Mouse (Mus musculus): ENCODE measurements around the gene 4930558K02Rik.

The 4930558K02Rik gene

DNA sequence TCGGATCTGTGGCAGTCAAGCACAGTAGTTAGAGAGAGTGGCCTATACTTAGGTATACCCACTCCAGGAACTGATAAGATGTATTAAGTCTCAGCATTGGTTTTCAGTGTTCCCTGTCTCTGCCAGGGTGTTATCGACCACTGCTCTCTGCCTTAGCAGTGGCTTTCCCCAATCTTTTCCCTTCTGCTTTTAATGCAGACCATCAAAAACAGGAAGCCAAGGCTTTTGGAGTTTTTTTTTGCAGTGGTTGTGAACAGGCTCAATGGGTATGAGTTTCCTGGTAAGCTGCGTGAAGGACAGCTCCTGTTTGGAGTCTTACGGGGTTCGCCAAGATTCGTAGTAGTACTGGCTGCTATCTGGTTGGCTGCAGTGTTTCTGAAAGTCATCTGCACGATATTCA lies 13.0 kb upstream of the 4930558K02Rik start:
- no peak for DNase-seq

DNA sequence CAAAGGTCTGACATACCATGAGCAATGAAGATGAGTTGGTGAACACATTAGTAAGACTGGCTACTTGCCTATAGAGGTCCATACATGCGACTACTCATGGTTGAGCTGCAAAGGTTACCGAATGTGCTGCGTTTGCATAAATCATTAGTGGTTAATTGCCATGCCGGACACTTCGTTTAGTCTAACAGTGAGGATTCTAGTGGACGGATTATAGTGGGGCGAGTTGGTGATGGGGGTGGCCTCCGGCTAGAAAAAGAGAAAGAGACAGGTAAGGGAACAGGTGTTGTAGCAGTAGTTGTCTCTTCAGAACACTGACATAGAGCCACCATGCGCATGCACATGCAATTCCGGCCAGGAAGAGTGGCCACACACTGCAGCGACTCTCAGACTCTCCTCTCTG lies 12.4 kb upstream of the 4930558K02Rik start:
- DNase-seq = no peak

DNA sequence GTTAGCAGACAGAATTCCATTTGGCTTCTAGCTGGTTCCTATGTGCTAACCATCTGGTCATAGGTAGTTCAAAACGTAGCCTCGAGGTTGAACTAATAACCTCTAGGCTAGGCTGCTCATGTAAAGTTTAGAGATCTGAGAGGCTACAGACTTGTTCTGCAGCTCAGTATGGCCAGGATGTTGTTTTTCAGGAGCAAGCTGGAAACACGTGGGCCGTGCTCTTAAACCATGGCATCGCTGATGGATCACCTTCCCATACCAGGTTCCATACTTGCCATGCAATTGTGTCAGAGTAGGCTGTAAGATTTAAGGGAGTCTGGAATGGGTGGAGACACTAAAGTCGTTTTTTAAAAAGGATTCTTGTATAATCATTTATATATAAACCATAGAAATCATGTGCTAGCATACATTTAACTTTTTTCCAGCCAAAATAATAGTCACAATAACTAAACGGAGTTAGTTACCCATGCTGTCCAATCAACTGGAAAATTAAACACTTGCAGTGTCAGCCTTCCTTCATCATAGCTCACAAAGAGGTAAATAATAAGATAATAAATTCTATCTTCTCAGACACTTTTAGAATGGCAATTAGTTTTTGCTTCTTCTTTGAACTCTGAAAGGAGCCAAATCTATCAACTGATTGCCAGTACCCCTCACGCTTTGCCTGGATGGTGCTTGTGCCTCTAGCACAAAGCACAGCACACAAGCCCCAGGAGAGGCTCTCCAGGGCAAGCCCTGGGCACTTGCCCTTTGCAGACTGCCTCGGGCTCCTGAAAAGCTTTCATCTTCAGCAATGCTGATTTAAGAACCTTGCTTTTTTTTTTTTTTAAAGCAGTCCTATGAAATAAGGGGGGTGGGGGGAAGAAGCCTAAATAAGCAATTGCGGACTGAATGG lies 11.5 kb upstream of the 4930558K02Rik start:
- DNase-seq = no peak

DNA sequence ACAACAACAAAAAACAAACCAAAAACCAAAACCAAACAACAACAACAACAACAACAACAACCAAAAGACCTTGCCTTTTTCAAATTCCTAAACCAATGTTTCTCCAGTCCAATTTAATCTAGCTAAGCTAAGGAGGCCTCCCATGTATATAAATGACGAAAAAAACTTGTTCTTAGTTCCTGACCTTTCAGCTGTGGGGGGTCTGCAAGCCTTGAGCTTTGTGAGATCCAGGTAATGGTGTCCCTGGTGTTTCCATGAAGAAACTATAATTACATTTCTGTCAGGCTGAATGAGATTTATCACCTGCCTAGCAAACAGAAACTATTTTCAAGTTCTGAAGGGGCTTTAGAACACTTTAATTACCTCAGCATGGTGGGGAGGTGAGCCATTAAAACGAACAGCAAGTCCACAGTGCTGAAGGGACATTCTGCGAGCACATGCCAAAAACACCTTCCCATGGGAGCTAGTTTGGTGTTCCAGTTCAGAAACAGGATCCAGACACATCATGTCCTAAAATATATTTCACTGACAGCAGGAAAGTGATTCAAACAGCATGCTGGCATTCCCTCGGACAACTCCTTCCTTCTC lies 4.6 kb upstream of the 4930558K02Rik start:
- DNase-seq = no peak

DNA sequence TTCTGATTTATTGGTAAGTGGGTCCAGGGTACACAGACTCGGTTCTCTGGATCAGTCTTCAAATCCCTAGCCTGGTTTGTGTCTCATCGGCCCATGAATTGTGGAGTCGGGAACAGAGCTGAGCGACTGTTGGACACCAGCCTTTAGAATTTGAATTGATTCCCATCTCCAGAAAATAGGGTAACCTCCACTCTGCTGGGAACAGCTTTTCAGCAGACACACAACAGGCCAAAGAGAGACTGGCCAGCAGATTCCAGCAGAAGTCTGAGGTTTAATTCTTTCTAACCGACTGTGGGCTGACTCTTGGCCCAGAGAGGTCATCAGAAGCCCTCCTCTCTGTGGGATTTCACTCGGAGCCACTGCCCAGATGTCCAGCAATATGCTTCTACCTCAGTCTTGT lies 4.0 kb upstream of the 4930558K02Rik start:
- no peak for DNase-seq

DNA sequence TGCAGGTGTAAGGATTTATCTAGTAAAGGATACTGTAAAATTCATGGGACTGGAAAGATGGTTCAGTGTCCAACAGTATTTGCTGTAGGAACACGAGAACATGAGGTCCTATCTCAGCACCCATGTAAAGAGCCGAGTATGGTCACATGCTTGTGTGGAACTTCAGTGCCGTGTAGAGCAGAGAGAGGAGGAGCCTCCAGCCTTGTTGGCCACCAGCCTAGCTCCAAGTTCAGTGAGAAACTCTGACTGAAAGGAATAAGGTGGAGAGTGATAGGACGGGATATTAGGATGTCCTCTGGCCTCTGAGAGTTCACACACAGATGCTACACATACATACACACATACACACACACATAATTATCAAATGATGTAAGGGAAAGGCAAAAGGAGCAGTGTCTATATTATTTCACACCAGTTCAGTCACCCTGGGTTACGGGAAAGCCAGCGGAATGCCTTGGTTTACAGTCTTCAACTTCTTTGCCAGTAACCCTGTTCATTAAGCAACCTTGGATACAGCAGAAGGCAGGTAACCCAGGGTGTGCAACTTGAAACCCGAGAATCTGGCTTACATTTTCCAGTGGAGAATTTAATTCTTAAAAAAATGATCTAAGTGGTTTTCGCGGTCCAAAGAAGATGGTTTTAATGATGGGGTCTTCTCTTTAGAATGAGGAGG lies 1.3 kb upstream of the 4930558K02Rik start:
- DNase-seq = no peak

DNA sequence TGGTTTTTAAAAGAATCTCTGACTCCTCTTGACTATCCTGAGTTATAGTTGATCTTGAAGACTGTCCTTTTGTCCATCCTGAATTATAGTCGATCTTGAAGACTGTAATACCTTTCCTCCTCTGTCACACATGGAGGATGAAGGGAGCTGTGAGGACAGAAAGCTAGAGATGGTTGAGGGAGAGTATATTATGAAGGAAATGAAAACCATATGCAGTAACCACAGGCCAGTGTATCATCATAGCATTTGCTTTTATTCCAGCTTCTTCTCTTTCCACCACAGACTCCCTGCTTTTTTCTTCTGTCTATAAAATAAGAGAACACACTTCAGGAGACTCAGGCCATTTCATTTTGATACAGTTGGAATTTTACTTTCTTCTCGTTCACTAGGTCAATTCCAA lies 610 bp upstream of the 4930558K02Rik start:
- no peak for DNase-seq

DNA sequence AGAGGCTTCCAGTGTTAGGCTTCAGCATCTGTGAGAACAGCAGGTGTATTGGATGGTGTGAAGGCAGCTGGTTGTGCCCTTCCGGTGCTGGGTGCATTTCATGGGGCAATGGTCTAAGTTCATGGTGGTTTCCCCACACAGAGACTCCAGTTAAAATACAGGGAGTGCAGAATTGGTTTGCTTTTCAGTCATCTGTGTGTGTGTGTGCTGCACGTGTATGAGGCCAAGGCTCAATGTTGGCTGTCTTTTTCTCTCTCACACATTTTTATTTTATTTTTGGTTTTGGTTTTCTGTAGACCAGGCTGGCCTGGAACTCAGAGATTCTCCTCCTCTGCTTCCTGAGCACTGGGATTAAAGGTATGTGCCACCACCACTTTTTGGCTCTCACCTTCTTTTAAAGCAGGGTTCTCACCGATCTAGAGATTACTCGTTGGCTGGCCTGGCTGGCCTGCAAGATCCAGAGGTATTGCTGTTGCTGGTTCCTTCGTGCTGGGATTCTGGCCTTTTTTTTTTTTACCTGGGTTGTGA lies 1.2 kb downstream of the 4930558K02Rik start:
- no peak for DNase-seq

DNA sequence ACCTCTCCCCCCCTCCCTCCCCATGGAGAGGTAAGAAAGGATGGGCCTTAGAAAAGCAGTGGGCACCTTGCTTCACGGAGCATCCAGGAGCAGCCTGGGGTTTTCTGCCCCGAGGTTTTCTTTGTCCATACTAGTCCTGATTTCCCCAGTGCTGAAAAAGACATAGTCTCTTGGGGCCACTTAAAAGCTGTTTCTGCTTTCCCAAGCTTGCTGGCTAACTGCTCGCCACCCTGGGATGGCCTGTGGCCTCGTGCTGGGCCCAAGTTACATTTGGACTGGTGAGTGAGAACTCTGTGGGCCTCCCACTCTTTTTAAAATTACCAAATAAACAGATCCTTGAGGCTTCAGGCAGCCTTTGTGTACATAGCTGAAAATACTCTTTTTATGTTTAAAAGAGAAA lies 2.1 kb downstream of the 4930558K02Rik start:
- no peak for DNase-seq

DNA sequence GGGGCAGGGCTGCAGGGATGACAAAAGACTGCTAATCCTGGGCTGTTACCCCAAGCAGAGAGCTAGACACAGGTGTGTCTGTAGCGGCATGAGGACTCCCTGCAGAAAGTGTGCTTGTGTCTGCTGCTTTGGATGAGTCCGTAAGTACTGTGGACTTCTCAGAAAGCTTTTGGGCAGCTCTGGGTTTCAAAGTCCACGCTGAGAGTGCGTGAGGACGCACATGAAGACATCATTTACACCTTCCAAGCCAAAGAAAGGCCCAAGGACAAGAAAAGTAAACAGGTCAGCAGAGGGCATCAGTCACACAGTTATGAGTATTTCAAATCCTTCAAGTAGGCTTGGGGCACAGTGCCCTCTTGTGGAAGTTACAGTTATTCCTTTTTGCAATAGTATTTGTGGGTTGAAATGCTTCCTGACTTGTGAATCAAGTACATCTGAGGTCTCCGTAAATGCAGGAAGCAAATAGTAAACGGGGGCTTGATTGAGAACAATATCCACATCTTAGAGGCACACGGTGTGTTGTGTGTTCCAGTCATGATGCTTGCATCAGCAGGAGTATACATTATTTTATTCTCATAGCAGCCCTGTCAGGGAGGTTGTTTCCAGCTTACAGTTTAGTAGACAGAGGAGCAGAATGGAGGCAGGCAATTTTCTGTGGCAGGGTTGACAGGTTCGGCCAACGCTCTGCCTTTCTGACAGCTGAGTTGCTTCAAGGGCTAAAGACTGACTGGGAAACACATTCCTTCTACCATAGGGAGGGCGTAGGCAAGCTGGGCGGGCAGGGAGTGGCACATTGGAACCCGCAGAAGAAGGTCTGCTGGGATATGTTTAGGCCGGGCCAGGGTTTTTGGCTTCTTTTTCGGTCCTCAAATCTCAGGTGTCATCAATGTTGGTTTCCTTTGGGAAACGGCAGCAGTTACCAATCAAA lies 2.9 kb downstream of the 4930558K02Rik start:
- DNase-seq = peak; percentile 66

DNA sequence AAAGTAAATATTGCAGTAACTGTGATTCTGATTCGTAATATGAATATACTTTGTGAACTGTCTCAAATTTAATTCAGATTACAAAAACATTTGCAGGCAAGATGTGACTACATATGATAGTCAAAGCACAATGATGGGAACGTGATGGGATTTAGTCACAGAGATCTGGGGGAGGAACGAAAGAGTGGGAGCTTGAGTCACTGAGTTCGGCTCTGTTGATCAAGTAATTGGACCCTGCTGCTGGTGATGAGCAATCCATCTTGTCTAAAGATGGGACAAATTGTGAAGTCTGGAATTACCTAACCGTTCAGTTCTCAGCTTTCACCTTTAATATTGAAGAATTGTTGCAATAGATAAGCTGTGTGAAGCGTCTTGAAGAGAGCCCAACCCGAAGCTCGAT lies 7.2 kb downstream of the 4930558K02Rik start:
- DNase-seq = no peak

DNA sequence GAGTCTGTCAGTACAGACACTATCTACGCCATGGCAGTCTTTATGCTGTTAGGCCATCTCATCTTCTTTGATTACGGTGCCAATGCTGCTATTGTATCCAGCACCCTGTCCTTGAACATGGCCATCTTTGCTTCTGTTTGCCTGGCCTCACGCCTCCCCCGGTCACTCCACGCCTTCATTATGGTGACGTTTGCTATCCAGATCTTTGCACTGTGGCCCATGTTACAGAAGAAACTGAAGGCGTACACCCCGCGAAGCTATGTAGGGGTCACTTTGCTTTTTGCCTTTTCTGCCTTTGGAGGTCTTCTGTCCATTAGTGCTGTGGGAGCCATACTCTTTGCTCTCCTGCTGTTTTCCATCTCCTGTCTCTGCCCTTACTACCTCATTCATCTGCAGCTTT lies 8.6 kb downstream of the 4930558K02Rik start:
- DNase-seq = no peak

DNA sequence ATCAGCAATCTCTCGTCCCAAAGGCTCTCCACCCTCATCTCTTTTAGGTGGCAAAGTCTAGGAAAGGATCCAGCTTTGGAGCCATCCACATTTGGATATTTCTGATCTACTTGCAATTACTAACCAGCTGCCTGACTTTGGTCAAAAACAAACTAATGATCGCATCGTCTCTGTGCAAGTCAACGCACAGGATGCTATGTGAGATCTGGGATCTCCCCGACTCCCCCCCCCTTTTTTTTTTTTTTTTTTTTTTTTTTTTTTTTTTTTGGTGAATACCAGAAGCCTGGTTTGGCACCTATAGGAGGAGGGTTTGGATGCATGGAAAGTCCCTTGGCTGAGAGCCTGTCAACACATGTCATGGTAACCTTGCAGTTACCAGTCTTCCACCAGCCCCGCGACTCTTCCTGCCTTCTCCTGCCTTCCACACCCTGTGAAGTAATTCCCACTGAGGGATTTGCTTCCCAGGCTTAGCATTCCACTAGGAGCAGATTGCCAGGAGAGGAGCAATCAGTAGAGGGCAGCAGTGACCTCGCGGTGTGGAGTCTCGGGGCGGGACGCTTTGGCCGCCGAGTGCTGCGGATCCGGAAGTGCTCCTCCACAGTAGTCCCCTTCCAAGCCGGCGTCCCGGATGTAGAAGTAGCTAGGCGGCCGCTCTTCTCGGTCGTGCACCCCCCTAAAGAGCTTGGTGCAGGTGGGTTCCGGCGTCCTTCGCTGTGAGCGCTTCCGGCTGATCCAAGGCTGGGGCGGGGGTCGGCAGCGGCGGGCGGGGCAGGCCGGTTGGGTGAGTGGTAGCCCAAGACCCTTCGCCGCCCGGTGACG lies 10.6 kb downstream of the 4930558K02Rik start, which contains the start of gene Pigc:
Gene Pigc (plus strand): TSS at position 598 of the 819 bp plus-strand sequence.
- peak; percentile 93 for DNase-seq

DNA sequence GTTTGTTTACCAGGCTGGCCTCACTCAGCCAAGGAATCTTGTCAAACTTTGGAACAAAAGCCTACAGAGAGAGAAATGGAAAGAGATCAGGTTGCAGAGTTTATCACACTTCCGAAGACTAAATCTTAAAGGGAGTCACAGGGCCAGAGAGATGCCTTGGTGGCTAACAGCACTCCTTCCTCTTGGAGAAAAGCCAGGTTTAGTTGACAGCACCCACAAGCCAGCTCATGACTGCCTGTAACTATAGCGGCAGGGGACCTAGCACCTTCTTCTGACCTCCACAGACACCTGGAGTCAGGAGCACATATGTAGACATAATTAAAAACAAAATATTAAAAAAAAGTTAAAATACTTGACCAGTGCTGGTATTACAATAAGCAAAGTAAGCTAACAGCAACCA lies 11.5 kb downstream of the 4930558K02Rik start:
- no peak for DNase-seq

DNA sequence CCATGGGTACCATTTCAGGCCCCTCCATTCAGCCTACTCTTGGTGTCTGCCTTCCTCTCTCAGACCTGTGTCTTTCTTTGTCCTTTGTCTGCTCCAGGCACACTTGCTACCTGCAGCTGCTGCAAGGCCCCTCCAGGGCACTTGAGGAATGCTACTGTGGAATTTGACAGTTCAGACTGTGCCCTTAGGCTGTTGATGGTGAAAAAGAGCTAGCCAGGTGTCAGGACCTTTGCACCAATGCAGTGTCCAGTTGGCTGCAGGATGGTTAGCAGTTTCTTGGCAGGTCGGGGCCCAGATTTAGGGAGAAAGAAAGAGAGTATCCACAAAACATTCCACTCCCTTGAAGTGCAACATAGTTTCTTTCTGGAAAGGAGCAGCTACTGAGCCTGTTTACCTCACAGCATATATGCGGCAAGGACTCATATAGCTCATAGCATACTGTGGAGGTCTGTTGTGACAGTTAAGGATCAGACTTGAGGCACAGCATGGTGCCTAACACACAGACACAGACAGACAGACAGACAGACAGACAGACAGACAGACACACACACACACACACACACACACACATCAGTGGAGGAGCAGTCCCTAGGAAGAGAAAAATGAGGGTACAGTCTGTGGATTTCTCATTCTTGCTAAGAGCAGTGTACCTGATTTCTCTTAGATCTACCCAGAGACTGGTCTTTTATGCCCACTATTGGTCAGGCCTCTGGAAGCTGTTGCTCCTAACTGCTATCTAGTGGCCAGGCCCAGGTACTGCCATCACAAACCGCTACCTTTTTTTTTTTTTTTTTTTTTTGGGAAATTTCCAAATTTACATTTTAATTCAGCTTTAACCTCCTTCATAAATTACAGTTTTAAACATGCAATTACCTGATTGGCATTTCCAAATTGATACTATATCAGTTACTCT lies 16.7 kb downstream of the 4930558K02Rik start:
- no peak for DNase-seq

DNA sequence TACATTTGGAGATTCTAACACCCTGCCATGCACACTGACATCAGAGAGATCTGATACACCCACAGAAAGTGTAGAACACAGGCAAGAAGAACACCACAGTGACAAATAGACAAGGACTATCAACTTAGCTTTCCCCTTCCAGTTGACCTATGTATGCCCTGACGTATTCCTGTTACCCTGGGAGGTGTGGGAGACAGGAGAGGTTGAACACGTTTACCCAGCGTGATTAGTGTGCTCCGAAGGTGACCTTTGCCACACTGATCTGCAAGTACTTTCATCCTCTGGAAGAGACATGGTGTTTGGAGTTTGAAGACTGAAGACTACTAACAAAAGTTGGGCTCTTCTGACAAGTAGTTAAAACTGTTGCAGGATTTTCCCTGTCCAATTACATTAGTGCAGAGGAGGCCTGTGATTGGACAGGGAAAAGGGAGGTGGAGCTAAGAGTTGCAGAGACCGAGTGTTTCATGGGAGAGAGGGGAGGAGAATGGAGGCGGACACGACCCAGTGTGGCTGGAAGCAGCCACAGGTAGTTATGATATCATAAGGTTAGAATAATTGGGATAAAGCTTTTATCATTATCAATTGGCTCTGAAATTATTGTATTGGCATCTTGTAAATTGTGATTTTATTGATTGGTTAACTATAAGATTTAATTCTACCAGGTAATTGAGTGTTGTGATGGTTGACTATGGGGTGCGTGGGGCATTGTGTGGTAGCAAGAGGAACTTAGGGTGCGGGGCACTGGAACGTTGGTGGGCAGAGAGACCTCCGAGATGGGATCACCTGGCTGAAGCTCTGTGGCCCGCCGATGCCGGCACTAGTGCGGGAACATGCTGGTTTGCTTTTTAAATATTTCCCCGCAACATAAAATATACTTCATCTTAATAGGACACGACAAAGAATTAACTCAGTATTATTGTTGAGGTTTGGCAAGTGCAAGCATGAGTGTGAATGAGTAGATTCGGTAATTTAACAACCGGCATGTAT lies 21.2 kb downstream of the 4930558K02Rik start:
- DNase-seq = no peak

DNA sequence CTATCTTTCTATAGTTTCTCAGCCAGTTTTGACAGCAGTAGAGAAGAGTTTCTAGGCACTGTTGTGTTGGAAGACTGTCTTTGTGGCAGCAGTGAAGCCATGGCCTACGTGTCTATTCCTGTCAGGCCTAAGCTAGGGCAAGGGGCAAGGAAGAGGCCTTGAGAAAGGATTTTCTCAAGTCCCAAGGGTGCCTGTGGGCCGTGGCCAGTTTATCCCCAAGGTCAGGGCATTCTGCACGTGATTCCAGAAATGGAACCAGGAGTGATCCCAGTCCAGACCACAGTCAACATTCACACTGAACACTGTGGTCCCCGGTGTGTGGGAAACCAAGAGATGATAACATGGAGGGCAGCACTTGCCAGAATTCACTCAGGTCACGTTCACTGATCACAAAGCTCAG lies 23.6 kb downstream of the 4930558K02Rik start:
- no peak for DNase-seq

DNA sequence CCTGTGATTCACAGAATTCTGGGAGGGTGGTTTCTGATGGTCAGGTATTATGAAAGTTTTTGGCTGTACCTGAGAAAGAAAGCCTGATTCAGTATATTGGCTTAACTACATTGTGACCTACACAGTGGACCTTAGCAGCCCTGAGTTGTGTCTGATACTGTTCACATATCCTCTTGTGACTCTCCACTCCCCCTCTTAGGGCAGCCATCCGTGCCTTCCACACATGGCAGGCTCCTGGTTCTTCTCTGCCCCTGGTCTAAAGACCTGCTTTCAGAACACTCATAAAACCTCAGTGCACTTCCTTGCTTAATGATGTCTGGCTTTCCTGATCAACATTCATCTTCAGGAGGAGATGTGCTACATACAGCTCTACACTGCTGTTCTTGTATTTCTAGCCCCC lies 26.8 kb downstream of the 4930558K02Rik start:
- no peak for DNase-seq

All from right cerebral cortex, postnatal 25 days (tissue).